Comparison of ENCODE assay signal across 18 mouse cellular contexts in genomic region chr9:116081781-116082180, GRCm38 (mm10).
DNase-seq lines count a peak whose midpoint lies in the region; ATAC-seq and TF ChIP-seq lines count a peak whose summit lies in the region.
"Had no signal": no experiment of that assay in that cellular context is flagged by ENCODE, and none has a peak within 500 bp of the region (broad histone marks: within the 10 kb centered on the region; RNA-seq: fewer than 3 reads in every experiment).

No protein-coding gene starts in this region.

- TF ChIP-seq EP300 in CH12.LX (IDR thresholded peaks at IDR 0.05; ENCODE audit: low read length): no peak

- H3K36me3 ChIP-seq in CH12.LX (replicated peaks in 1 of 2; ENCODE audit: control insufficient read depth in 1 of 2, insufficient read depth in 1 of 2, low read length in 1 of 2): peaks cover 0 to 8% of the 10 kb centered on the region in 2 experiments
- no peaks in the 10 kb centered on the region for H3K36me3 ChIP-seq in liver, embryonic 12.5 days
- H3K36me3 ChIP-seq: G1E had no signal

- H3K9ac ChIP-seq in CH12.LX (ENCODE audit: insufficient read depth, low read depth): no peak overlapping the region
- no peak overlapping the region for H3K9ac ChIP-seq in liver, embryonic 12.5 days

- H3K27ac ChIP-seq in CH12.LX (ENCODE audit: insufficient read depth, low read depth): no peak overlapping the region
- no peak overlapping the region for H3K27ac ChIP-seq in liver, embryonic 12.5 days

- TF ChIP-seq CTCF in CH12.LX (conservative IDR thresholded peaks at IDR 0.05 in 1 of 2, IDR thresholded peaks at IDR 0.05 in 1 of 2; ENCODE audit: low read depth in 2 of 2, low read length in 2 of 2): no peak

- peaks cover 13 to 58% of the 10 kb centered on the region in 2 experiments for H3K4me1 ChIP-seq in CH12.LX (ENCODE audit: control insufficient read depth in 1 of 2, insufficient read depth in 2 of 2)
- H3K4me1 ChIP-seq in liver, embryonic 12.5 days: no peaks in the 10 kb centered on the region

- no peak for ATAC-seq in liver, embryonic 12.5 days
- ATAC-seq: activated CD4-positive, CD25-positive, alpha-beta regulatory T cell, adult 4 months; CD4-positive, CD25-positive, alpha-beta regulatory T cell, adult 4 months; Patski had no signal

- dilution Hi-C loops in CH12.LX (cut with MboI; ENCODE audit: extremely low pct_ligation_motif_present, extremely low pct_unique_long_range_greater_than_20kb, low sequenced_read_pairs): no loop called here

- 63% methylated on average over 4 of the region's 4 CpGs for WGBS in liver, embryonic 12.5 days (ENCODE audit: insufficient replicate concordance)

- peaks cover 4% of the 10 kb centered on the region for H3K9me3 ChIP-seq in CH12.LX (replicated peaks; ENCODE audit: low read length)
- H3K9me3 ChIP-seq in liver, embryonic 12.5 days (replicated peaks): no peaks in the 10 kb centered on the region

- H3K4me3 ChIP-seq in CH12.LX (replicated peaks in 1 of 3; ENCODE audit: low read depth in 2 of 3, low read length in 2 of 3, poor library complexity in 1 of 3): no peak overlapping the region
- H3K4me3 ChIP-seq in liver, embryonic 12.5 days: no peak overlapping the region

- H3K4me2 ChIP-seq in CH12.LX (ENCODE audit: insufficient read depth, low read depth, poor library complexity, severe bottlenecking): no peak overlapping the region
- H3K4me2 ChIP-seq in liver, embryonic 12.5 days: no peak overlapping the region

- no peak for TF ChIP-seq POLR2A in CH12.LX (IDR thresholded peaks at IDR 0.05; ENCODE audit: low read depth, low read length)

- no peak for TF ChIP-seq RAD21 in CH12.LX (IDR thresholded peaks at IDR 0.05; ENCODE audit: low read depth, low read length)

- peak; percentile 68 for DNase-seq in CH12.LX (ENCODE audit: extremely low read depth)
- DNase-seq: adrenal gland, adult 2 months; adrenal gland, adult 8-10 months; adrenal gland, postnatal 10 days; adrenal gland, postnatal 14 days; adrenal gland, postnatal 25 days; adrenal gland, postnatal 36 days; B cell, adult 2 months; cerebellum, adult 11 months; cerebellum, adult 11-12 months; cerebellum, adult 18-20 months; cerebellum, adult 2 months; cerebellum, adult 8-10 months had no signal

- no peaks in the 10 kb centered on the region for H3K27me3 ChIP-seq in CH12.LX (replicated peaks)
- no peaks in the 10 kb centered on the region for H3K27me3 ChIP-seq in liver, embryonic 12.5 days (replicated peaks)
- H3K27me3 ChIP-seq: Patski had no signal

- in situ Hi-C loops in CH12.LX (cut with MboI; ENCODE audit: low pct_ligation_motif_present, low pct_unique_long_range_greater_than_20kb, low sequenced_read_pairs): loop anchor here (10.0 kb wide), 2 partner anchors 93 to 243 kb away; partner anchors contain the start of gene Tgfbr2

- H3K79me2 ChIP-seq in CH12.LX (replicated peaks; ENCODE audit: control insufficient read depth, extremely low read depth, insufficient read depth, poor library complexity, severe bottlenecking): no peaks in the 10 kb centered on the region

TF ChIP-seq in CH12.LX, 34 proteins besides CTCF, POLR2A, EP300 and RAD21:
- TF ChIP-seq IRF4 (IDR thresholded peaks at IDR 0.05; ENCODE audit: low read depth, low read length) (peak; percentile 71), PAX5 (IDR thresholded peaks at IDR 0.05; ENCODE audit: low read length) (no peak)
